10 mouse cellular contexts compared by ENCODE assay signal in the genomic region with DNA sequence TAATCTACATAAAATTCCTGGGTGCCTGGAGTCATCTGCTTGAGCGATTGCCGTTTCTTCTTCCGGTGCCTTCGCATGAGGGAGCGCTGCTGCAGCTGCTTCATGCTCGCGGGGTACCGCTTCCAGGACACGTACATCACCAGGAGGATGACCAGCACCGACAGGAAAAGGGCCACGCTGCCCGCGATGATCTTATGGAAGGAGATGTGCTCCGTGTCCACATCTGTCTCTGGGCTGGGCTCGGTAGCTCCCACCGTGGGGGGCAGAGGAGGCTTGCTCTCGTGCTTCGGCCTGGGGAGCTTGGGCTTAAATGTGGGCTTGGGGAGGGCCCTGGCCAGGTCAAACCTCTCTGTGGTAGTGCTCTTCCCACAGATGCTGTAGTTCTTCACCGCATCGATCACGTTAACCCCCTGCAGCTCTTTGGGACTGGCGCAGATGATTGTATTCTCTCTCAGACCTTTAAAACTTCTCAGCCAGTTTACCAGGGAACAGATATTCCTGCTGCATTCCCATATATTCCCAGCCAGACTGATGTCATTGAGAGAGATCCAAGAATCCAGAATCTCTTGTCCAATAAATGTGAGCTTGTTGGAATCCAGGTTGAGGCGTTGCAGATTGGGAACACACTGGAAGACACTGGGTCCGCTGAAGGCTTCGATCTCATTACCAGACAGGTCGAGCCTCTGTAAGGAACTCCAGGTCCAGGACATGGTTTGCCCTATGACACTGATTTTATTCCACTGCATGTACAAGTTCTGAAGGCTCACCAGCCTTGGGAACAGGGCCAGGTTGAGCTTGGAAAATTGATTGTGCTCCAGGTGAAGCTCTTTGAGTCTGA. TPM values are rescaled to one million over a fixed set of nuclear protein-coding genes. Genes with fewer than 3 reads are reported as not detected.
DNase-seq lines count a peak whose midpoint lies in the region; ATAC-seq lines count a peak whose summit lies in the region.
"Had no signal": no experiment of that assay in that cellular context is flagged by ENCODE, and none has a peak within 500 bp of the region (broad histone marks: within the 10 kb centered on the region; RNA-seq: fewer than 3 reads in every experiment).

No protein-coding gene starts in this region.

- H3K4me3 ChIP-seq in heart, embryonic 14.5 days (ENCODE audit: control insufficient read depth in 1 of 2, insufficient read depth in 1 of 2, low read depth in 1 of 2, low read length in 2 of 2) = peak overlapping the region; percentile 36 to 38
- H3K4me3 ChIP-seq in heart, embryonic 16.5 days (ENCODE audit: low read length) = peak overlapping the region; percentile 51
- H3K4me3 ChIP-seq in limb, embryonic 15.5 days = peak overlapping the region; percentile 35
- H3K4me3 ChIP-seq: erythroblast, embryonic 14.5 days had no signal

- H3K27ac ChIP-seq in heart, embryonic 14.5 days (replicated peaks in 1 of 2; ENCODE audit: control insufficient read depth in 1 of 2, insufficient read depth in 1 of 2, low read depth in 2 of 2, low read length in 2 of 2) = no peak overlapping the region
- H3K27ac ChIP-seq in heart, embryonic 16.5 days (ENCODE audit: low read length) = no peak overlapping the region
- H3K27ac ChIP-seq in limb, embryonic 15.5 days = no peak overlapping the region
- H3K27ac ChIP-seq: macrophage had no signal

- peak overlapping the region; percentile 81 for H3K4me2 ChIP-seq in heart, embryonic 14.5 days (ENCODE audit: low read length)
- H3K4me2 ChIP-seq in heart, embryonic 16.5 days (ENCODE audit: low read depth, low read length) = peak overlapping the region; percentile 73
- peak overlapping the region; percentile 64 for H3K4me2 ChIP-seq in limb, embryonic 15.5 days

- H3K27me3 ChIP-seq in heart, embryonic 14.5 days (ENCODE audit: control insufficient read depth, insufficient read depth, low read length) = peaks cover 12% of the 10 kb centered on the region
- peaks cover 9% of the 10 kb centered on the region for H3K27me3 ChIP-seq in heart, embryonic 16.5 days (ENCODE audit: control insufficient read depth, insufficient read depth, low read length)
- peaks cover 45% of the 10 kb centered on the region for H3K27me3 ChIP-seq in limb, embryonic 15.5 days

- no peaks in the 10 kb centered on the region for H3K9me3 ChIP-seq in heart, embryonic 14.5 days (ENCODE audit: control insufficient read depth, low read length)
- no peaks in the 10 kb centered on the region for H3K9me3 ChIP-seq in heart, embryonic 16.5 days (replicated peaks; ENCODE audit: control insufficient read depth, low read length)
- H3K9me3 ChIP-seq in limb, embryonic 15.5 days = no peaks in the 10 kb centered on the region

- no peak for DNase-seq in heart, adult 18-20 months
- peak; percentile 63 to 78 for DNase-seq in cerebellum, postnatal 14 days
- DNase-seq in right cerebral cortex, postnatal 14 days = peak; percentile 36
- DNase-seq in thymus, postnatal 36 days = no peak

- no peak for ATAC-seq in heart, embryonic 14.5 days (ENCODE audit: insufficient number of reproducible peaks, insufficient read depth, low FRiP score, low read depth)
- no peak for ATAC-seq in heart, embryonic 16.5 days (replicated peaks; ENCODE audit: extremely low read depth, insufficient read depth, low FRiP score)
- no peak for ATAC-seq in limb, embryonic 15.5 days (ENCODE audit: insufficient number of reproducible peaks, low FRiP score, low TSS enrichment, low read depth)
- ATAC-seq in activated CD4-positive, CD25-positive, alpha-beta regulatory T cell, adult 4 months = no peak

- 6% methylated on average over 26 of the region's 26 CpGs for WGBS in heart, embryonic 14.5 days
- WGBS in heart, embryonic 16.5 days = 11% methylated on average over 26 of the region's 26 CpGs
- 6% methylated on average over 26 of the region's 26 CpGs for WGBS in limb, embryonic 15.5 days

- H3K36me3 ChIP-seq in heart, embryonic 14.5 days (ENCODE audit: control insufficient read depth, insufficient read depth, low read length) = no peaks in the 10 kb centered on the region
- no peaks in the 10 kb centered on the region for H3K36me3 ChIP-seq in heart, embryonic 16.5 days (ENCODE audit: control insufficient read depth, insufficient read depth)
- H3K36me3 ChIP-seq in limb, embryonic 15.5 days = no peaks in the 10 kb centered on the region

- peaks cover 10 to 29% of the 10 kb centered on the region in 2 experiments for H3K4me1 ChIP-seq in heart, embryonic 14.5 days (ENCODE audit: control insufficient read depth in 2 of 2, insufficient read depth in 2 of 2, low read length in 2 of 2)
- H3K4me1 ChIP-seq in heart, embryonic 16.5 days (ENCODE audit: control insufficient read depth, insufficient read depth, low read length) = peaks cover 21% of the 10 kb centered on the region
- peaks cover 11% of the 10 kb centered on the region; the same call in 1 of the 2 replicates for H3K4me1 ChIP-seq in limb, embryonic 15.5 days

- H3K9ac ChIP-seq in heart, embryonic 14.5 days (ENCODE audit: low read length) = peak overlapping the region; percentile 40; the same call in 1 of the 2 replicates
- H3K9ac ChIP-seq in heart, embryonic 16.5 days (ENCODE audit: low read length) = peak overlapping the region; percentile 26
- H3K9ac ChIP-seq in limb, embryonic 15.5 days = no peak overlapping the region

RNA-seq across cellular contexts. Expression of a gene that starts 1.9 kb away (rescaled TPM):
- 0.99 and 2.5 TPM in 2 replicates for polyA plus RNA-seq in heart, embryonic 14.5 days (2014; fragmentation: Nextera tagmentation; extraction: Ambion mirVana)
- under 1 TPM in 1 of 2 experiments, not detected in 1; 0.18 TPM for total RNA-seq in heart, adult 18-20 months (2021)
- polyA plus RNA-seq in heart, embryonic 16.5 days (2015; fragmentation: Nextera tagmentation; extraction: Ambion mirVana) = 1.7 and 2.2 TPM in 2 replicates
- polyA plus RNA-seq in limb, embryonic 15.5 days (2015; fragmentation: Nextera tagmentation; extraction: Ambion mirVana) = 2.2 and 3.2 TPM in 2 replicates
- polyA plus RNA-seq in activated CD4-positive, CD25-positive, alpha-beta regulatory T cell, adult 4 months (2017; shearing (Covaris generic)) = not detected
- polyA plus RNA-seq: erythroblast, embryonic 14.5 days; macrophage had no signal

Comparison
In these comparisons a context has a peak if more than half of its experiments do, and no peak if none do; other contexts are left out.
1. DNase-seq: peak in cerebellum, postnatal 14 days (2 of 2) and right cerebral cortex, postnatal 14 days (single experiment); none in heart, adult 18-20 months (0 of 2) and thymus, postnatal 36 days (0 of 2).
2. Peak in every context shown above with its lines, with median percentiles within 50 percentile points of each other: H3K4me2 ChIP-seq and H3K4me3 ChIP-seq.